Mouse (Mus musculus): Measurements from ENCODE around the gene Scd3. TPM values are rescaled to one million over a fixed set of nuclear protein-coding genes. Genes with fewer than 3 reads are reported as not detected.

Scd3 gene
- total and polyA plus RNA-seq, 3 experiments, result 0.27 to 3.8 TPM; not detected in 1

- Histone ChIP-seq H3K27me3 (ENCODE audit: insufficient read depth, low read length) (peaks cover 42% of the 10 kb centered on the region), H3K9me3 (replicated peaks) (no peaks in the 10 kb centered on the region), H3K36me3 (replicated peaks) (no peaks in the 10 kb centered on the region), H3K4me1 (ENCODE audit: insufficient read depth, low read depth, low read length) (peaks cover 56% of the 10 kb centered on the region), H3K4me3 (ENCODE audit: low read depth, low read length) (no peak overlapping the region)
- DNase-seq (ENCODE audit: low spot score) (no peak), ATAC-seq (ENCODE audit: extremely low read depth, insufficient number of reproducible peaks, low FRiP score, poor library complexity, severe bottlenecking) (no peak)
- TF ChIP-seq CTCF (IDR thresholded peaks at IDR 0.05; ENCODE audit: low read depth, low read length), result peak; percentile 61
- TF ChIP-seq POLR2AphosphoS5 (IDR thresholded peaks at IDR 0.05; ENCODE audit: insufficient replicate concordance, low read depth, low read length), result no peak
- TF ChIP-seq TAL1 (conservative IDR thresholded peaks at IDR 0.05; ENCODE audit: low read depth, low read length), result no peak
- no peak for TF ChIP-seq GATA1 (IDR thresholded peaks at IDR 0.05; ENCODE audit: borderline replicate concordance, low read length)
- TF ChIP-seq GATA2 (IDR thresholded peaks at IDR 0.05; ENCODE audit: borderline replicate concordance, low read depth, low read length), result no peak
These were observed 7.9 kb upstream of the Scd3 start for GRCm38 (mm10) chr19:44195138-44195537.

GRCm38 (mm10) chr19:44197053-44197852, 5.8 kb upstream of the Scd3 start:
- Histone ChIP-seq H3K9me3 (replicated peaks) (no peaks in the 10 kb centered on the region), H3K36me3 (replicated peaks) (no peaks in the 10 kb centered on the region), H3K4me1 (ENCODE audit: insufficient read depth, low read depth, low read length) (peaks cover 63% of the 10 kb centered on the region), H3K27me3 (ENCODE audit: insufficient read depth, low read length) (peaks cover 22% of the 10 kb centered on the region), H3K4me3 (ENCODE audit: low read depth, low read length) (no peak overlapping the region; the same call in 1 of the 2 replicates)
- DNase-seq (ENCODE audit: low spot score) (peak; percentile 28), ATAC-seq (ENCODE audit: extremely low read depth, insufficient number of reproducible peaks, low FRiP score, poor library complexity, severe bottlenecking) (no peak)
- TF ChIP-seq CTCF (IDR thresholded peaks at IDR 0.05; ENCODE audit: low read depth, low read length), result no peak
- TF ChIP-seq TAL1 (conservative IDR thresholded peaks at IDR 0.05; ENCODE audit: low read depth, low read length), result peak; percentile 75

GRCm38 (mm10) chr19:44198494-44198893, 4.6 kb upstream of the Scd3 start:
- Histone ChIP-seq H3K9me3 (replicated peaks) (no peaks in the 10 kb centered on the region), H3K36me3 (replicated peaks) (no peaks in the 10 kb centered on the region), H3K4me3 (ENCODE audit: low read depth, low read length) (no peak overlapping the region), H3K27me3 (ENCODE audit: insufficient read depth, low read length) (peaks cover 10% of the 10 kb centered on the region), H3K4me1 (ENCODE audit: insufficient read depth, low read depth, low read length) (peaks cover 67% of the 10 kb centered on the region)
- DNase-seq (ENCODE audit: low spot score), result no peak
- TF ChIP-seq POLR2AphosphoS5 (IDR thresholded peaks at IDR 0.05; ENCODE audit: insufficient replicate concordance, low read depth, low read length) (no peak), GATA2 (IDR thresholded peaks at IDR 0.05; ENCODE audit: borderline replicate concordance, low read depth, low read length) (no peak), TAL1 (conservative IDR thresholded peaks at IDR 0.05; ENCODE audit: low read depth, low read length) (no peak), CTCF (IDR thresholded peaks at IDR 0.05; ENCODE audit: low read depth, low read length) (no peak), GATA1 (IDR thresholded peaks at IDR 0.05; ENCODE audit: borderline replicate concordance, low read length) (no peak)
- ATAC-seq (ENCODE audit: extremely low read depth, insufficient number of reproducible peaks, low FRiP score, poor library complexity, severe bottlenecking), result no peak

- Histone ChIP-seq H3K4me1 (ENCODE audit: insufficient read depth, low read depth, low read length) (peaks cover 67% of the 10 kb centered on the region), H3K27me3 (ENCODE audit: insufficient read depth, low read length) (peaks cover 5% of the 10 kb centered on the region), H3K9me3 (replicated peaks) (no peaks in the 10 kb centered on the region), H3K36me3 (replicated peaks) (no peaks in the 10 kb centered on the region), H3K4me3 (ENCODE audit: low read depth, low read length) (no peak overlapping the region)
- TF ChIP-seq TAL1 (conservative IDR thresholded peaks at IDR 0.05; ENCODE audit: low read depth, low read length), result no peak
- no peak for TF ChIP-seq CTCF (IDR thresholded peaks at IDR 0.05; ENCODE audit: low read depth, low read length)
- no peak for TF ChIP-seq POLR2AphosphoS5 (IDR thresholded peaks at IDR 0.05; ENCODE audit: insufficient replicate concordance, low read depth, low read length)
- no peak for TF ChIP-seq GATA1 (IDR thresholded peaks at IDR 0.05; ENCODE audit: borderline replicate concordance, low read length)
- TF ChIP-seq GATA2 (IDR thresholded peaks at IDR 0.05; ENCODE audit: borderline replicate concordance, low read depth, low read length), result no peak
- DNase-seq (ENCODE audit: low spot score), result no peak
- ATAC-seq (ENCODE audit: extremely low read depth, insufficient number of reproducible peaks, low FRiP score, poor library complexity, severe bottlenecking), result no peak
These were observed 4.1 kb upstream of the Scd3 start for GRCm38 (mm10) chr19:44198964-44199363.

GRCm38 (mm10) chr19:44207079-44207478, 4.0 kb downstream of the Scd3 start:
- peaks cover 25% of the 10 kb centered on the region for H3K27me3 ChIP-seq (ENCODE audit: insufficient read depth, low read length)
- H3K9me3 ChIP-seq (replicated peaks), result no peaks in the 10 kb centered on the region
- peaks cover 49% of the 10 kb centered on the region for H3K4me1 ChIP-seq (ENCODE audit: insufficient read depth, low read depth, low read length)
- no peak for TF ChIP-seq POLR2AphosphoS5 (IDR thresholded peaks at IDR 0.05; ENCODE audit: insufficient replicate concordance, low read depth, low read length)
- no peak for TF ChIP-seq TAL1 (conservative IDR thresholded peaks at IDR 0.05; ENCODE audit: low read depth, low read length)
- TF ChIP-seq GATA2 (IDR thresholded peaks at IDR 0.05; ENCODE audit: borderline replicate concordance, low read depth, low read length), result no peak
- TF ChIP-seq GATA1 (IDR thresholded peaks at IDR 0.05; ENCODE audit: borderline replicate concordance, low read length), result no peak
- TF ChIP-seq CTCF (IDR thresholded peaks at IDR 0.05; ENCODE audit: low read depth, low read length), result no peak
- DNase-seq (ENCODE audit: low spot score) (no peak), ATAC-seq (ENCODE audit: extremely low read depth, insufficient number of reproducible peaks, low FRiP score, poor library complexity, severe bottlenecking) (no peak)
- H3K4me3 ChIP-seq (ENCODE audit: low read depth, low read length), result no peak overlapping the region
- no peaks in the 10 kb centered on the region for H3K36me3 ChIP-seq (replicated peaks)

GRCm38 (mm10) chr19:44215255-44215654, 12.2 kb downstream of the Scd3 start:
- no peak for ATAC-seq (ENCODE audit: extremely low read depth, insufficient number of reproducible peaks, low FRiP score, poor library complexity, severe bottlenecking)
- H3K27me3 ChIP-seq (ENCODE audit: insufficient read depth, low read length), result peaks cover 48% of the 10 kb centered on the region

More at GRCm38 (mm10) chr19:44215255-44215654, 12.2 kb downstream of the Scd3 start:
- TF ChIP-seq TAL1 (conservative IDR thresholded peaks at IDR 0.05; ENCODE audit: low read depth, low read length), result no peak
- TF ChIP-seq GATA1 (IDR thresholded peaks at IDR 0.05; ENCODE audit: borderline replicate concordance, low read length), result no peak
- no peak for TF ChIP-seq GATA2 (IDR thresholded peaks at IDR 0.05; ENCODE audit: borderline replicate concordance, low read depth, low read length)
- no peak for TF ChIP-seq POLR2AphosphoS5 (IDR thresholded peaks at IDR 0.05; ENCODE audit: insufficient replicate concordance, low read depth, low read length)
- no peak for TF ChIP-seq CTCF (IDR thresholded peaks at IDR 0.05; ENCODE audit: low read depth, low read length)
- DNase-seq (ENCODE audit: low spot score), result no peak
- Histone ChIP-seq H3K9me3 (replicated peaks) (no peaks in the 10 kb centered on the region), H3K36me3 (replicated peaks) (no peaks in the 10 kb centered on the region), H3K4me3 (ENCODE audit: low read depth, low read length) (no peak overlapping the region), H3K4me1 (ENCODE audit: insufficient read depth, low read depth, low read length) (peaks cover 33% of the 10 kb centered on the region)

Data from G1E (cell line).